8 mouse cellular contexts compared by ENCODE assay signal in genomic region chr6:49716520-49716919, GRCm38 (mm10).
DNase-seq lines count a peak whose midpoint lies in the region; ATAC-seq and TF ChIP-seq lines count a peak whose summit lies in the region.

No protein-coding gene starts in this region.

- H3K9me3 ChIP-seq in lung, embryonic 14.5 days (ENCODE audit: low read depth, low read length), result no peaks in the 10 kb centered on the region
- H3K9me3 ChIP-seq in hindbrain, embryonic 13.5 days, result no peaks in the 10 kb centered on the region
- no peaks in the 10 kb centered on the region for H3K9me3 ChIP-seq in neural tube, embryonic 15.5 days (replicated peaks)

- no peaks in the 10 kb centered on the region for H3K36me3 ChIP-seq in lung, embryonic 14.5 days (ENCODE audit: insufficient read depth)
- H3K36me3 ChIP-seq in hindbrain, embryonic 13.5 days, result no peaks in the 10 kb centered on the region
- H3K36me3 ChIP-seq in neural tube, embryonic 15.5 days, result no peaks in the 10 kb centered on the region

- peak; percentile 29; the same call in 1 of the 2 replicates for TF ChIP-seq CTCF in lung, embryonic 14.5 days (IDR thresholded peaks at IDR 0.05; ENCODE audit: low read depth)

- WGBS in lung, embryonic 14.5 days, result 0% methylated on average over 2 of the region's 2 CpGs
- WGBS in hindbrain, embryonic 13.5 days, result 0% methylated on average over 2 of the region's 2 CpGs
- 5% methylated on average over 2 of the region's 2 CpGs for WGBS in neural tube, embryonic 15.5 days

- no peaks in the 10 kb centered on the region for H3K27me3 ChIP-seq in lung, embryonic 14.5 days (ENCODE audit: insufficient read depth, low read length)
- no peaks in the 10 kb centered on the region for H3K27me3 ChIP-seq in hindbrain, embryonic 13.5 days
- H3K27me3 ChIP-seq in neural tube, embryonic 15.5 days (replicated peaks), result no peaks in the 10 kb centered on the region

- no peak overlapping the region for H3K4me2 ChIP-seq in lung, embryonic 14.5 days
- no peak overlapping the region for H3K4me2 ChIP-seq in hindbrain, embryonic 13.5 days
- H3K4me2 ChIP-seq in neural tube, embryonic 15.5 days, result no peak overlapping the region

- H3K27ac ChIP-seq in lung, embryonic 14.5 days (ENCODE audit: low read depth), result no peak overlapping the region
- H3K27ac ChIP-seq in hindbrain, embryonic 13.5 days, result 0 out of 2 replicates have a peak overlapping the region, but pooled peaks have one; percentile 44
- H3K27ac ChIP-seq in neural tube, embryonic 15.5 days (replicated peaks), result peak overlapping the region; percentile 33

- H3K9ac ChIP-seq in lung, embryonic 14.5 days, result no peak overlapping the region
- H3K9ac ChIP-seq in hindbrain, embryonic 13.5 days, result no peak overlapping the region
- H3K9ac ChIP-seq in neural tube, embryonic 15.5 days (replicated peaks), result no peak overlapping the region

- H3K4me3 ChIP-seq in lung, embryonic 14.5 days (ENCODE audit: low read depth, low read length), result no peak overlapping the region
- no peak overlapping the region for H3K4me3 ChIP-seq in hindbrain, embryonic 13.5 days
- no peak overlapping the region for H3K4me3 ChIP-seq in neural tube, embryonic 15.5 days (replicated peaks)

- H3K4me1 ChIP-seq in lung, embryonic 14.5 days (ENCODE audit: insufficient read depth), result peaks cover 4% of the 10 kb centered on the region; the same call in 1 of the 2 replicates
- peaks cover 12% of the 10 kb centered on the region for H3K4me1 ChIP-seq in hindbrain, embryonic 13.5 days (replicated peaks)
- H3K4me1 ChIP-seq in neural tube, embryonic 15.5 days, result peaks cover 10% of the 10 kb centered on the region

- no peak for ATAC-seq in cerebellum, adult (ENCODE audit: insufficient number of reproducible peaks, low FRiP score, low TSS enrichment)
- no peak for ATAC-seq in lung, embryonic 14.5 days (ENCODE audit: insufficient read depth)
- ATAC-seq in hindbrain, embryonic 13.5 days (ENCODE audit: low FRiP score), result no peak
- ATAC-seq in neural tube, embryonic 15.5 days (ENCODE audit: low FRiP score), result no peak

- peak; percentile 5 to 14 for DNase-seq in cerebellum, postnatal 14 days
- DNase-seq in lung, embryonic 14.5 days, result peak; percentile 56
- DNase-seq in lung, postnatal 14 days, result no peak
- DNase-seq in cerebellum, postnatal 25 days, result no peak
- DNase-seq in cerebellum, postnatal 4 days (ENCODE audit: low spot score in 2 of 2), result no peak

Comparison
In these comparisons a context has a peak if more than half of its experiments do, and no peak if none do; other contexts are left out.
1. DNase-seq: peak in cerebellum, postnatal 14 days (2 of 2) and lung, embryonic 14.5 days (single experiment); none in lung, postnatal 14 days (single experiment), cerebellum, postnatal 25 days (0 of 2) and cerebellum, postnatal 4 days (0 of 2).